ENCODE assay signal across 7 mouse cellular contexts in the genomic region with DNA sequence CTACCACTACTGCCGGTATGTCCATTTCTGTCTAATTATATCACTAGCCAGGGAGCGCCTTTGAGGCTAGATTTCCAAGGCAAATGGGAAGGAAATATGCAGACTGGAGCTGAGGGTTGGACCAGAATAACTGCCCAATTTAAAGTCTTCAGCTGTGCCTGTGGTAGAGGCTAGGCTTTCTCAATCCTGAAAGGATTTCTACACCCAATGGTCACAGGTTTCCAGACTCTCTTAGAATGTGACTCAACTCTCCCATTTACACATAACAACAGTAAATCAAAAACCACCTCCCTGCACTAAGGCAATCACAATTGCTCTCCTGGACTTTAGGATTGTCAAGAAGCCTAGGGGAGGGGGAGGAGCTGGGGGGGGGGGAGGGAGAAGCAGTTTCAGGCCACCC. TPM values are rescaled to one million over a fixed set of nuclear protein-coding genes. Genes with fewer than 3 reads are reported as not detected.
A peak's percentile ranks its signal among the peaks of the same experiment; 100 is the strongest.
DNase-seq lines count a peak whose midpoint lies in the region; ATAC-seq lines count a peak whose summit lies in the region.

No protein-coding gene starts in this region.

- H3K4me3 ChIP-seq in hindbrain, embryonic 16.5 days (ENCODE audit: low read length), result peak overlapping the region; percentile 60
- H3K4me3 ChIP-seq in lung, embryonic 16.5 days (ENCODE audit: low read length), result peak overlapping the region; percentile 79

- peaks cover 4% of the 10 kb centered on the region for H3K4me1 ChIP-seq in hindbrain, embryonic 16.5 days (ENCODE audit: control insufficient read depth, insufficient read depth, low read depth, low read length)
- H3K4me1 ChIP-seq in lung, embryonic 16.5 days (replicated peaks; ENCODE audit: control insufficient read depth, insufficient read depth, low read length), result peaks cover 7% of the 10 kb centered on the region; the same call in 1 of the 2 replicates

- H3K27me3 ChIP-seq in hindbrain, embryonic 16.5 days (replicated peaks; ENCODE audit: control insufficient read depth, insufficient read depth, low read length), result no peaks in the 10 kb centered on the region
- H3K27me3 ChIP-seq in lung, embryonic 16.5 days (ENCODE audit: control insufficient read depth, insufficient read depth, low read depth, low read length), result no peaks in the 10 kb centered on the region

- H3K9me3 ChIP-seq in hindbrain, embryonic 16.5 days (ENCODE audit: control insufficient read depth, low read length), result no peaks in the 10 kb centered on the region
- no peaks in the 10 kb centered on the region for H3K9me3 ChIP-seq in lung, embryonic 16.5 days (ENCODE audit: control insufficient read depth, low read length)

- peak; percentile 23 for DNase-seq in adrenal gland, postnatal 10 days
- DNase-seq in fat pad, adult 2 months (ENCODE audit: extremely low read depth, low read depth, low spot score), result peak; percentile 59
- no peak for DNase-seq in urinary bladder, postnatal 14 days (ENCODE audit: low spot score)
- DNase-seq in frontal cortex, adult 2 months (ENCODE audit: extremely low spot score in 1 of 2, low spot score in 1 of 2), result no peak
- DNase-seq in gastrocnemius, adult 8-10 months (ENCODE audit: low spot score in 2 of 2), result no peak

- 69% methylated on average over 2 of the region's 2 CpGs for WGBS in hindbrain, embryonic 16.5 days
- 52% methylated on average over 2 of the region's 2 CpGs for WGBS in lung, embryonic 16.5 days

- peak overlapping the region; percentile 73 for H3K9ac ChIP-seq in hindbrain, embryonic 16.5 days (ENCODE audit: low read depth, low read length)
- peak overlapping the region; percentile 86 for H3K9ac ChIP-seq in lung, embryonic 16.5 days (ENCODE audit: low read length)

- peak overlapping the region; percentile 79 for H3K4me2 ChIP-seq in hindbrain, embryonic 16.5 days (ENCODE audit: low read length)
- H3K4me2 ChIP-seq in lung, embryonic 16.5 days (ENCODE audit: low read depth, low read length), result peak overlapping the region; percentile 67

- H3K36me3 ChIP-seq in hindbrain, embryonic 16.5 days (ENCODE audit: control insufficient read depth, insufficient read depth, low read length), result no peaks in the 10 kb centered on the region
- H3K36me3 ChIP-seq in lung, embryonic 16.5 days (ENCODE audit: control insufficient read depth, insufficient read depth, low read length), result no peaks in the 10 kb centered on the region

- no peak for ATAC-seq in hindbrain, embryonic 16.5 days
- peak; percentile 18; the same call in 1 of the 2 replicates for ATAC-seq in lung, embryonic 16.5 days (ENCODE audit: low read depth)

- no peak overlapping the region for H3K27ac ChIP-seq in hindbrain, embryonic 16.5 days (ENCODE audit: low read depth, low read length)
- peak overlapping the region; percentile 91 for H3K27ac ChIP-seq in lung, embryonic 16.5 days (ENCODE audit: low read length)

RNA-seq across cellular contexts. Expression of gene Snx7, which starts 0.6 kb away (rescaled TPM):
- total RNA-seq in adrenal gland, postnatal 10 days (2021), result 10 to 100 TPM; 34.5 to 37.4 TPM
- polyA plus RNA-seq in hindbrain, embryonic 16.5 days (2015; fragmentation: Nextera tagmentation; extraction: Ambion mirVana), result 11.4 and 12.6 TPM in 2 replicates
- polyA plus RNA-seq in lung, embryonic 16.5 days (2015; fragmentation: Nextera tagmentation; extraction: Ambion mirVana), result 64.7 and 66.3 TPM in 2 replicates
- polyA plus RNA-seq in frontal cortex, adult 2 months (2012; rRNA removed), result 33.5 and 36.6 TPM in 2 replicates
- total RNA-seq in gastrocnemius, adult 8-10 months (2022), result 1 to 10 TPM; 1.0 to 2.2 (median 1.5) TPM

Comparison
In these comparisons a context has a peak if more than half of its experiments do, and no peak if none do; other contexts are left out.
1. DNase-seq: peak in adrenal gland, postnatal 10 days (single experiment) and fat pad, adult 2 months (single experiment); none in urinary bladder, postnatal 14 days (single experiment), frontal cortex, adult 2 months (0 of 2) and gastrocnemius, adult 8-10 months (0 of 2).